Mouse (Mus musculus) stomach, embryonic 14.5 days (tissue): Measurements from ENCODE around the gene Zcchc17. TPM values are rescaled to one million over a fixed set of nuclear protein-coding genes. Genes with fewer than 3 reads are reported as not detected.

Experiments used
- ATAC-seq: fragments of 200-750 bp; cut with Nextera tagmentation; 2 replicates; pipeline ENCODE4 v1.8.0; 2017; ENCODE audit warnings: low read depth, moderate TSS enrichment; ENCODE audit not compliant: insufficient number of reproducible peaks, insufficient read depth, low FRiP score
- H3K27ac ChIP-seq: fragments of 300-500 bp; sonication (generic); 2 replicates; pipeline ENCODE4 v1.5.1; 2014; ENCODE audit warnings: mild to moderate bottlenecking, low read length, moderate library complexity, mixed read lengths
- H3K27me3 ChIP-seq: fragments of 300-500 bp; sonication (generic); 2 replicates; pipeline ENCODE4 v1.6.1; 2014; ENCODE audit warnings: low read length, control low read depth, mixed read lengths; ENCODE audit not compliant: control insufficient read depth, insufficient read depth
- H3K36me3 ChIP-seq: fragments of 300-500 bp; sonication (generic); 2 replicates; pipeline ENCODE4 v1.6.1; 2014; ENCODE audit warnings: mild to moderate bottlenecking, control low read depth, low read length, moderate library complexity, mixed read lengths; ENCODE audit not compliant: control insufficient read depth, insufficient read depth
- H3K4me1 ChIP-seq: fragments of 300-500 bp; sonication (generic); 2 replicates; pipeline ENCODE4 v1.6.1; 2014; ENCODE audit warnings: low read length, control low read depth, mixed read lengths; ENCODE audit not compliant: control insufficient read depth, insufficient read depth
- H3K4me2 ChIP-seq: fragments of 300-500 bp; sonication (generic); replicated peaks from 2 replicates; pipeline ENCODE4 v1.6.1; 2014; ENCODE audit warnings: low read depth, low read length, control low read depth
- H3K4me3 ChIP-seq: fragments of 300-500 bp; sonication (generic); 2 replicates; pipeline ENCODE4 v1.5.1; 2014; ENCODE audit warnings: low read depth, low read length, control low read depth
- H3K9ac ChIP-seq: fragments of 300-500 bp; sonication (generic); replicated peaks from 2 replicates; pipeline ENCODE4 v1.6.1; 2014; ENCODE audit warnings: low read depth, mild to moderate bottlenecking, control low read depth, low read length, moderate library complexity, mixed read lengths
- H3K9me3 ChIP-seq: fragments of 300-500 bp; sonication (generic); 2 replicates; pipeline ENCODE4 v1.6.1; 2016; ENCODE audit warnings: low read depth, low read length, control low read depth; ENCODE audit not compliant: control insufficient read depth
- WGBS: fragments of 180-500 bp; shearing (Covaris S2); extraction: QIAGEN DNeasy Blood & Tissue Kit; methylation state at CpG from one replicate; pipeline ENCODE4 v1.1.7; 2014; 5-methylcytosine and 5-hydroxymethylcytosine counted together
- polyA plus RNA-seq: library from polyadenylated mRNA; unstranded; fragments of >200 nt; fragmentation: Nextera tagmentation; extraction: Ambion mirVana; gene quantifications from 2 replicates; pipeline ENCODE4 v1.2.1, GENCODE M21; 2014

The Zcchc17 gene
- polyA plus RNA-seq, 1 experiment from 2014 or later = 71.2 TPM

- H3K27ac ChIP-seq = no peak overlapping the region
- H3K36me3 ChIP-seq = no peaks in the 10 kb centered on the region
- peaks cover 10% of the 10 kb centered on the region for H3K4me1 ChIP-seq
- H3K27me3 ChIP-seq = no peaks in the 10 kb centered on the region
- peak overlapping the region; percentile 25 for H3K4me2 ChIP-seq
- H3K4me3 ChIP-seq = no peak overlapping the region
- WGBS = 40% methylated on average over 9 of the region's 9 CpGs
- no peak for ATAC-seq
- no peaks in the 10 kb centered on the region for H3K9me3 ChIP-seq
- no peak overlapping the region for H3K9ac ChIP-seq
Observed at GRCm38 (mm10) chr4:130266601-130267000, 93.1 kb downstream of the Zcchc17 start.

Other genes starting within 250 kb of the Zcchc17 start
- 0.26 and 0.41 TPM in 2 replicates for gene Hcrtr1, start 220.6 kb downstream of the Zcchc17 start, polyA plus RNA-seq
- gene Tinagl1, start 184.8 kb downstream of the Zcchc17 start, polyA plus RNA-seq = 22.1 and 29.2 TPM in 2 replicates
- gene Gm853, start 137.5 kb downstream of the Zcchc17 start, polyA plus RNA-seq = not detected in 2 replicates
- gene Serinc2, start 80.7 kb downstream of the Zcchc17 start, polyA plus RNA-seq = 39.9 and 40.7 TPM in 2 replicates
- gene Fabp3, start 51.3 kb downstream of the Zcchc17 start, polyA plus RNA-seq = 5.1 and 5.6 TPM in 2 replicates
- not detected in 2 replicates for gene Gm10570, start 51.3 kb downstream of the Zcchc17 start, polyA plus RNA-seq
- 146 and 148 TPM in 2 replicates for gene Snrnp40, start 189 bp upstream of the Zcchc17 start, polyA plus RNA-seq
- 1.8 and 2.6 TPM in 2 replicates for gene Nkain1, start 214.2 kb upstream of the Zcchc17 start, polyA plus RNA-seq